Mouse (Mus musculus) ES-E14 (cell line): ENCODE data around the gene Csgalnact2.

Source experiments
- CHD2 ChIP-seq: IDR thresholded peaks from 2 replicates; pipeline ENCODE4 v1.6.1; 2014; ENCODE audit warnings: mild to moderate bottlenecking, low read depth, low read length, inconsistent platforms
- HCFC1 ChIP-seq: IDR thresholded peaks from 2 replicates; pipeline ENCODE4 v1.6.1; 2012; ENCODE audit warnings: low read length, inconsistent platforms, borderline replicate concordance; ENCODE audit not compliant: insufficient read depth
- MAFK ChIP-seq: IDR thresholded peaks from 2 replicates; pipeline ENCODE4 v1.6.1; 2014; ENCODE audit warnings: mild to moderate bottlenecking, low read depth, low read length, inconsistent platforms; ENCODE audit not compliant: insufficient read depth
- ZC3H11A ChIP-seq: IDR thresholded peaks from 2 replicates; pipeline ENCODE4 v1.6.1; 2012; ENCODE audit warnings: low read depth, mild to moderate bottlenecking, inconsistent platforms, low read length, borderline replicate concordance
- ZNF384 ChIP-seq: IDR thresholded peaks from 2 replicates; pipeline ENCODE4 v1.6.1; 2012; ENCODE audit warnings: low read depth, low read length, inconsistent platforms

- TF ChIP-seq HCFC1: no peak
- no peak for TF ChIP-seq ZC3H11A
- no peak for TF ChIP-seq ZNF384
- TF ChIP-seq CHD2: no peak
- no peak for TF ChIP-seq MAFK
Measured at GRCm38 (mm10) chr6:118186620-118187284, 47.8 kb upstream of the Csgalnact2 start.
